Mouse (Mus musculus) spleen, postnatal 10 days (tissue): ENCODE results near the gene Myf6.

Experiments used
- DNase-seq, 2 experiments: peaks; one replicate each; pipeline ENCODE4 v3.0.0; 2021 to 2022; ENCODE audit warnings: low spot score in 2 of 2

The Myf6 gene

GRCm38 (mm10) chr10:107494568-107494967 lies at the start of gene Myf6:
Gene Myf6, minus strand, starts transcription at chr10:107494737.
- no peak for DNase-seq

DNA sequence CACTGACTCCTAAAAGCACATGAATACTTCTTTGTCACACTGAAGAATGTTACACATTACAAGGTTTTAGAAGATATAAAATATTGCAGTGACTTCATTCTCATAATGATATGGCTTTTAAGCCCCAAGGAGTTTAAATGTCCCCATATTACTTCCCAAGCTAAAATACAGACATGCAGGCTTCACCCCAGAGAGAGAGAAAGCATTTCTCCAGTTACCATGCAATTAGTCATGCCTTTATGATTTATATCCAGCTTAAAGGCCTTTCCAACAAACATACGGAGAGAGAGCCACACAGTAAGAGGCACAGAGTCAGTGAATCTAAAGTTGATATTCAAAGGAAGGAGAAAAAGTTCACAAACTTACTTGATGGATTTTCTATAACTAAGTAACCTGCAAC lies 48.5 kb upstream of the Myf6 start:
- DNase-seq, result no peak

DNA sequence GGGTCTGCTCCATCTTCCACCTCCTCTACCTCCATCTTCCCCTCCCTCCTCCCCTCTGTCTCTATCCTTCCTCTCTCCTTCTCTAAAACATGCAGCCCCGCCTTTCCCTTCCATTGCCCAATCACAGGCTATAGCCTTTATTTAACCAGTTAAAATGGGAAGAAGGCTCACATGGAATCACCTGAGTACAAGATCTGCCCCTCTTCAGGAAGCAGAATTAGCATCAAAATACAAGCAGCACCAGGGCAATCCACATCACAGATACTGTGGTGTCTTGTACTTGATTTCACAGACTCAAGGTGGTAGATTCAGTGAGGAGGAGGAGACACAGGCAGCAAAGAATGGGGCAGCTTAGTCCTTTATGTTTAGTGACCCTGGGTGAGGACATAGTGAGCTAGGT lies 34.2 kb upstream of the Myf6 start:
- DNase-seq, result no peak

DNA sequence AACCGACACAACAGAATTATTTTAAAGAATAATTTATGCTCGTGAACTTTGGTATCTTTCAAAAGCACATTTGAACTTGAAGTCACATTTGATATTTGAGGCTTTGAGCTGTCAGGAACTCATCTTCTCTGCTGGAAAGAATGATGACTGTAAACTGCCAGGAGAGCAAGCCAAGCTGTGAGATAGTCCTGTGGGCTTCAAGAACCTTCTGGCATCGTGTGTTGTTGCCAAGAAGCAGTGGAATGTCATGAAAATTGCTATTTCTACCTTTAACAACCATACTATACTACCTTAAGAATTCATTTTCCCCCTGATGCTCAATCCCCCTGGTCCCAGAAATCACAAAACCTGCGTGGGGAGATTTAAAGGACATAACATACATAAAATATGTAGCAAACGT lies 24.7 kb upstream of the Myf6 start:
- DNase-seq, result no peak

- DNase-seq, result no peak
Observed at GRCm38 (mm10) chr10:107516641-107517040, 22.1 kb upstream of the Myf6 start.

DNA sequence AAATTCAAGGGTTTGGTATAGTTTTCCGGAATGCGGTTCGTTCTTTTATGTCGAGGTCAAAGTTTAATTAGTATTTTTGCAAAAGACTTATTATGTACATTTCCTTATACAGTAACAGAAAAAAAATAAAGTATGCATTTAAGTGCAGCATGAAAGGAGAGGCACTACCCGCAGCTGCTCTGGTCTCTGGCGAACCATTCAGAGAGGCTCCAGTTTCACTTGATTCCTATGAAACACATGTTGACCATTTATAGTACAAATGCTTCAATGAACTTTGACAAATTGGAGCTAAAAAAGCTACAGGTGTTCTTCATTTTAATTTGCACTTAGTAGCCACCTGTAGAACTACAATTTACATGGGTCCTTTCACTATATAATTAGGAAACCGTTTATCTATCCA lies 20.2 kb upstream of the Myf6 start:
- DNase-seq, result no peak

DNA sequence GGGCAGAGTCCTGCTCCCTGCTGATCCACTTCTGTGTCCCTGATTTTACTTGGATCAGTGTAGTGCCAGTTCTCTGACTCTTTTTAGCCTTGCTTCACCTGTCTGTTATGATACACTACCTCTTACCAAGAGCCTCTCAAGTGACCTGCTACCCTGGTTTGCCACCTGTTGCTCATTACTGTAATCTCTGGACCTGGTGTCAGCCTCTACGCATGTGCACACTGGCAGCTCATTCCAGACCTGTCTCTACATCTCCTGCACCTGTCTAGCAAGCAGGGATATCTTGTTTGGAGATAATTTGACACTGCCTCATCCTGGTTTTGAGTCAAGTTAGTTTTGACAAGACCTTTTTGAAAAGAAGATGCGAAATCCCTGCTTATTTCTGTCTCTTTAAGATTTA lies 11.9 kb upstream of the Myf6 start:
- DNase-seq, result no peak

- DNase-seq, result no peak
Observed at GRCm38 (mm10) chr10:107503430-107503829, 8.9 kb upstream of the Myf6 start.

GRCm38 (mm10) chr10:107502193-107502592 lies 7.7 kb upstream of the Myf6 start:
- DNase-seq, result no peak

- no peak for DNase-seq
Observed at GRCm38 (mm10) chr10:107499656-107500055, 5.1 kb upstream of the Myf6 start.

- DNase-seq, result no peak
Observed at GRCm38 (mm10) chr10:107496402-107496801, 1.9 kb upstream of the Myf6 start.

DNA sequence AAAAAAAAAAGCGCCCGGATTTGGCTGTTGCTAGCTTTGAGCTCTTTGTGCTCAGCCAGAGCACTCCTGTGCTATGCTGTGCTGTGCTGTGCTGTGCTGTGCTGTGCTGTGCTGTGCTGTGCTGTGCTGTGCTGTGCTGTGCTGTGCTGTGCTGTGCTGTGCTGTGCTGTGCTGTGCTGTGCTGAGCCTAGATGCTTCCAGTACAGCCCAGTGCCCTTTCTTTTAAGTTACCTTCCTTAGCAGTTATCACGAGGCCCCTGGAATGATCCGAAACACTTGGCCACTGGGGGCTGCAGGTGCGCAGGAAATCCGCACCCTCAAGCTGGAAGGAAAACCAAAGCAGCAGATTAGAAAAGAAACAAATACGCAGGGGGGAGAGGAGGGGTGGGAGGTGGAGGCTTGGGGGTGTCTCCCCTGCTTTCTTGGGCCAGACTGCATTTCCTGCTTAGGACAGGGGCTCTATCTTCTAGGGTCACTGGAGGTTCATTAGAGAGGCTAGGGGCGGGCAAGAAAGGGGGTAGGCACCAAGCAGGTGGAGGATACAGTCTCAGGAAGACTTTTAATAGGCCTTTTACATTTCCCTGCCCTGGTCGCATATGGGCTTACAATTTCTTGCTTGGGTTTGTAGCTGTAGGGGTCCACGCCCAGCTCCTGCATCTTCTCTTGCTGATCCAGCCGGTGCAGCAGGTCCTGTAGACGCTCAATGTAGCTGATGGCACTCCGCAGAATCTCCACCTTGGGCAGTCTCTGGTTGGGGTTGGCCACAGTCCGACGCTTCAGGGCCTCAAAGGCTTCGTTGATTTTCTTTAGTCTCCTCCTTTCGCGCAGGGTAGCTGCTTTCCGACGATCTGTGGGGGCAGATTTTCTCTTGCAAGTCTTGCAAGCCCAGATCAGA lies 710 bp downstream of the Myf6 start:
- DNase-seq, result no peak

DNA sequence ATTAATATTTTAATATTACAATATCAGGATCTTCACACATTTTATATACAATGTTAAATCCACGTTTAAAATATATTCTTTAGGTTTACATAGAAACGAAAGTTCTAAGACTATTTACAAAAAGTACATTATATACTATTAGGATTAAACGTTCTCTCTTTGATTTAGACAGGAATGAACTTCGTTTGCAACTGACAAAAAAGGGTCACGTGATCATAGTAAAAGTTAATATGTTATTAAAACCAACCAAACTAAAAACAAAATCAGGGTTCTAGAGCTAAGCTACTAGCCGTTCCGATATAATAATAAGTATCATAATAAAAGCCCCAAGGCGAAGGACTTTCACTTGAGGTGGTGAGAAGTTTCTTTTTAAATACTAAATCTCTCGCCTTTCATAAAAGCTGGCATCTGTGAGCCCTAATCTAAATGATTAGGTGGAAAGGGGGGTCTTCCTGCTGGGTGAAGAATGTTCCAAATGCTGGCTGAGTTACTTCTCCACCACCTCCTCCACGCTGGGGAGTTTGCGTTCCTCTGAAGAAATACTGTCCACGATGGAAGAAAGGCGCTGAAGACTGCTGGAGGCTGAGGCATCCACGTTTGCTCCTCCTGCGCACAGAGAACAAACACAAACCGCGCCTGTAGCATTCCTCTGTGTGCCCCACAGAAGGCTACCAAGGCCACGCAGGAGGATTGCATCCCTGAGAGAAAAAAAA lies 1.5 kb downstream of the Myf6 start:
- no peak for DNase-seq

DNA sequence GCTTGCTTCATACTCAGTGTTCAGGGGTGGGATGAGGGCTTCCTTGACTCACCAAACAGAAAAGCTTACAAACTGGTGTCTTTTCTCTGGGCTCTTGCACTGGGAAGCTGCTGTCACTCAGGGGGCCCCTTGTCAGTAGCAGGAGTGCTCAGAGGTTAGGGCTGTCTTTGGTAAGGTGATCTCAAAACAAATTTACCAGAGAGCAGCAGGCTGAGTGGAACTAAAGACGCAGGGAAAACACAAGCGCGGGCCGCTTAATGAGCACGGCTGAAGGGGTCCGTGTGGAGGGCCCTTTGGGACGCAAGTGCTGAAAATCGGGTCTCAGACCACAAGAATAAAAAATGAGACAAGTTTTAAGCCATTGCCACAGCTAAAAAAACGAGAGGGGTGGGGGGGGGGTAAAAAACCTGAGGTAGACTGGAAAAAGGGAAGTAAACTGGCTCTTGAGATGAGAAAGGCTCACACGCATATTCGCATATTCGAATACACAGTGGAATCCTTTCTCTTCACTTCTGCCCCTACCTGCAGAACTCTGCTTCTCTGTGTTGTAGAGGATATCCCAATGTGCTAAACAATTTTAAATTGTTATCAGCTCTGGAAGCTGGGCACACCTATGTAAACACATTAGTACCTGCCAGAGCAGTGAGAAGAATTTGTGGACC lies 5.8 kb downstream of the Myf6 start:
- DNase-seq, result no peak

DNA sequence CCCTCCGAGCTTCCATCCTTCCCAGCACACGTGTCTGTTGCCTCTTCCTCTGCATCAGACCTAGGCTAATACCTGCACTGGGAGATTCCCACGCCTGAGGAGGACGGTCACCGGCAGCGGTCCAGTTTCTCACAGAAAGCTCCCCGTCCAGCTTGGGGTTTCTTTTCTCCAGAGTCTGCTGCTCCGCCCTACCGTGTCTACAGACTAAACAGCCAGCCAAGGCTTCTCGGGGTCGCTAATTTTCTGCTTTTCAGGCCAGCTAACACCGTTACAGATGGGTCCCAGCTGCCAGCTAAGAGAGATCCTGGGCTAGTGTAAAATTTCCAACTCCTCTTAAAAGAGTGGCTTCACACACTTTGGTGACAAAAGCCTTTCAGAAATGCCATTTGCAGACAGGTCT lies 7.8 kb downstream of the Myf6 start:
- DNase-seq, result no peak

DNA sequence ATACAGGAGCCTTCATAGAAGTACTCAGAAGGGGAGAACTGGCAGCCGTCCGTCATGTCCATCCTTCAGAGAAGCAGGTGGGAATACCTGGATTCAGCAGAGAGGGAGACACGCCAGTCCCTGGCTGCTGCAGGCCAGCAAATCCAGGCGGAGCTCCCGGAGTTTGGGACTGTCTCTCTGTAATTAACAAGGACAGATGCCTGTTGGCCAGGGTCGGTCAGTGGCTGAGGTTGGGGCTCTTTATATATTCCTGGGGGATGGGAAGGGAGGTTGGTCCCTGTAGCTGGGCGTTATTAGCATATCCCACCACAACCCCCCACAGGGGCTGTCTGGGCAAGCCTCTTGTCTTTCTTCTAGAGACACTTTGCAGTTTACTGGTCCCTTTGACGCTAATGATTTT lies 8.7 kb downstream of the Myf6 start, which contains the start of gene Myf5:
TSS of gene Myf5 (minus strand) at position 265 of the 400 bp plus-strand sequence.
- DNase-seq, result no peak

GRCm38 (mm10) chr10:107484050-107484449 lies 10.5 kb downstream of the Myf6 start:
- no peak for DNase-seq

DNA sequence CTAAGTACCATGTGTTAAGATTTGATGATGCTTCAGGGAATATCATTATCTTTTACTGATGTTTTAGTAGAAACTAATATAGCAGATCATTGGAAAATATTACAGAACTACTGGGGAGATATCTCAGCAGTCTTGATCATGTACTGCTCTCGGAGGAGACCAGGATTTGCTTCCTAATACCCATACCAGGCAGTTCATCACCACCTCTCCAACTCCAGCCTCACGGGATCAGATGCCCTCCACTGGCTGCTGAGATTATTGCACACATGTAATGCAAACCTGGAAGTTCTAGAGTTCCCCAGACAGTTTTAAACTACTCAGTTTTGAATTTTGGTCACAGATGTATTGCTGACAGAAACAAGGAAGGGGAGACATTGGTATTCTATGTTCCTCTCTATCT lies 21.0 kb downstream of the Myf6 start:
- DNase-seq, result no peak

GRCm38 (mm10) chr10:107471712-107472111 lies 22.8 kb downstream of the Myf6 start:
- DNase-seq, result no peak

GRCm38 (mm10) chr10:107467819-107468218 lies 26.7 kb downstream of the Myf6 start:
- DNase-seq, result no peak

GRCm38 (mm10) chr10:107449496-107450330 lies 44.8 kb downstream of the Myf6 start:
- DNase-seq, result no peak
